Mouse (Mus musculus) telencephalon, adult 2 months (tissue): ENCODE measurements at regions not wholly inside any gene's neighbourhood (a gene's known extent, or its start where the extent isn't known, plus 50 kb on each side); places are given as distances from the start of the nearest gene placed in this dataset.

ENCODE experiments used
- DNase-seq: peaks from one replicate; pipeline ENCODE4 v3.0.0-alpha.2; 2011; ENCODE audit warnings: low read depth, low spot score

DNA sequence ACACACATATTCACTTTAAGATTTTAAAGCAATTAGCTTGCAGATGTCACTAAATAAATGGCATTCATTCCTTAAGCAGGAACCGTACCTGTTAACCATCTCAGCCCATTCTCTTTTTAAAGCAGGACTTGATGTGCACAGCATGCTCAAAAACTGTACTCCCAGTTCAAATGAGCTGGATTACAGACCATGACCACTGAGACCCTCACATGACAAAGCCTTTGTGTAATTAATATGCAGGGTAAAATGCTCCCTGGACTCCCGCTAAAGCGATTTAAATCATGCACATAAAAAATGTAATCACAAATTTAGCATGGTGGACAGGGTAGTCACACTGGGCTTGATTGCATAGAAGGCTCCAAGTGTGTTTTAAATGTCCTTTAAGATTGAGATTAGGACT, 547.2 kb downstream of the Nr4a2 start:
- no peak for DNase-seq

DNA sequence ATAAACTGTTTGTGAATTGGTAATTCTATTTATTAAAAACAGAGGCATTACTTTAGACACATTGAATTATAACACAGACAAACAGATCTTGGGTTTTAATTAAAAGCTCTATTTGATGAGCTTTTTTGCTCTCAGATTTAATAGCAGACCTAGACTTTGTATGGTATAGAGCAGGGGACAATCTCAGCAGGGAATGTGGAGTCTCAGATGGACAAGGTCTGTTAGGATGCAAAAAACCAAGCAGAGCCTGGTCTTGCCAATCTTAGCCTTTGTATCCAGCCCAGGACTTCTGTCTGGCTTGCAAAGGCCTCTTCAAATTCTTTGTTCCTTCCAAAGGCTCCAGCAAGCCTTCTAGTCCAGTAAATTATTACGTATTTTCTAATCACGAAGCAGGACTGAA, 551.0 kb downstream of the Nr4a2 start:
- no peak for DNase-seq

DNA sequence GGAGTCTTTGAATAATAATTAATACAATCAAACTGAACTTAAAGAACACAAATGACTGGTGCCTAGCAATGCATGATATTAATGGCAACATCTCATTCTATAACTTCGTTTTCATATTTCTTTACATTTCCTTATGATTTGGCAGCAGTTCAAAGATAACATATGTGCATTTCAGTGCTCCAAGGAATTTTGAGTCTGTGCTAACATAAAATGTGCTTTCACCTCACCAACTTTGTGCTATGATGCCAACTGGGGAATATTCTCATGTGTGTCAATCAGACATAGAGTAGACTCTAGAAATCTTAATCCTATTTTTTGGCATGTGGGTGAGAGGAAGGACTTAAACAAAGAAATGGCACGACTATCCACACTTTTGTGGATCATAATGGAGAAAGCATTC, 562.5 kb downstream of the Nr4a2 start:
- peak; percentile 24 for DNase-seq

DNA sequence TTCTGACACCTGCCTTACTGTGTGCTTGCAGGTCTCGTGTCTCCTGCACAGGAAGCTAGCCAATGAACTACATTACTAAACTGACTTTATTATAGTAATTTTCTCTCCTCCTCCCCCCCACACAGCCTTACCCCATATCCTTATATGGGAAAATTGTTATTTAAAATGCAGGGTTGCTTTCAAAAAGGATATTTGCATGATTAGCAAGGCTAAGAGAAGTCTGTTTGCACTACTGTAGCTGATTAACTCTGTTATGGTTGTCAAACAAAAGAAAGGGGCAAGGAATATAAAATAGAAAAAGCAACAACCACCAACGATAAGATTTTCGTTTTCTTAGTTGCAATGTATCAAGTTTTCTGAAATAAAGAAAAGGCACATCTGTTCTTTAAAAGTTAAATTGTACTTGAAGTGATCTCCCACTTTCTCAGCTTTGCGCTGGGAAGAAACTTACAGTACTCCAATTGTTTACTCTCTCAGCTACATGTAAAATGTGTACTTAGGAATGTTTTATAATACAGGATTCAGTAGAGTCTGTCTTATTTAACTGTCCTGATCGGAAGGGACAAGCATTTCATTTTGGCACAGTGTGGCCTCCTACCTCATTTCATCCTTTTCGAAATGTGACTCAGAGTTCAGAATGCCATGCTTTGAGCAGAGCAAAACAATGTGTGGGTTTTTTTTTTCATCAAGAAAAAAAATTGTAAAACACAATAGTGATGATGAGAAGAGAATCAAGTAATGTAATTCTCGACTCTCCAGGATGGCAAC, 571.4 kb downstream of the Nr4a2 start:
- DNase-seq = no peak

DNA sequence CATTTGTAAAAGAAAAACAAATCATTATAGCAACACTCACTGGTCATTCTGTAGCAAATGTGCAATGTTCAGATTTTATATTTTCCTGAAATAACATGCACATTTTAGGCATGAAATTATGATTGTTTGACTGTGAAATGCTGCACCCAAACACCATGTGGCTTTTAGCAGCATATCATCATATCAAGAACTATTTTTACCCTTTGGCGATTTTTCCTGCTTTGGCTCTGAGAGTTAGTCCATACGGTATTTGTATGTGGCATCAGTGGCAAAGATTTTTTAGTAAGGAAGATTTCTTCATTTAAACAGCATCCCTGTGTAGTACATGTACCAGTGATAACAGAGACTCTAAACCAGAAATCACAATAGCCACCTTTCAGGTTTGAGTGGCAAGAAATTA, 573.6 kb downstream of the Nr4a2 start:
- no peak for DNase-seq

DNA sequence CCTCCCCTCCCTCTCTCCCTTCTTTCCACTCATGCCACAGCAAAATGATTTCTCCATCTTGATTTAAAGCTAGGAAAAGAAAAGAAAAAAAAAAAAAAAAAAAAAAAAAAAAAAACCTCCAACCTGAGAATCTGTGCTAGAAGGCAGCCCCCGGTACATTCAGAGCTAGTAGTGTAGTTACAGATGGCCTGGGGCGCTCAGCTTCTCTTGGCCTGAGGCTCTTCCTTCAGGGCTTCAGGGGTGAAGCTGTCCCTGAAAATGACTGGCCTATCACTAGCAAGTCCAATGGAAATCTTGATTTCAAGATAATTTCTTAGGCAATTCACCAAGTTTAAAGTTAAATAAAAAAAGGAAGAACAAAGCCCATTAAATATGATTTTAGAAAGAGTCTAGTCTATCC, 583.1 kb downstream of the Nr4a2 start:
- no peak for DNase-seq

DNA sequence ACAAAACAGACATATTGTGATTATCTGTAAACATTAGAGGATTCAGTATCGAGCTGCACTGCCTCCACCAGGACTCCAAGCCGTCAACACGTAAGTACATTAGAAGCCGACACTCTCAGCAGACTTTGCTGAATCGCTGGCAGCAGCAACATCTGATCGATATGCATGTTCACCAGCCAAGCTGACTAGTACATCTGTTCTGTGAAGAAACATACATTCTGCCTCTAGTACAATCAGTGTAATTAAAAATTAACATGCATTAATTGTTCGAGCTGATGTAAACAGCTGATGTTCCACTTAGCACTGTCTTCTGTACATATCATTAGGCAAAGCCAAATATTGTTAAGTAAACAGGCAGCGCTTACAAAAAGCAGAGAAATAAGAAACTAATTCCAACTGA, 584.0 kb downstream of the Nr4a2 start:
- DNase-seq = no peak

DNA sequence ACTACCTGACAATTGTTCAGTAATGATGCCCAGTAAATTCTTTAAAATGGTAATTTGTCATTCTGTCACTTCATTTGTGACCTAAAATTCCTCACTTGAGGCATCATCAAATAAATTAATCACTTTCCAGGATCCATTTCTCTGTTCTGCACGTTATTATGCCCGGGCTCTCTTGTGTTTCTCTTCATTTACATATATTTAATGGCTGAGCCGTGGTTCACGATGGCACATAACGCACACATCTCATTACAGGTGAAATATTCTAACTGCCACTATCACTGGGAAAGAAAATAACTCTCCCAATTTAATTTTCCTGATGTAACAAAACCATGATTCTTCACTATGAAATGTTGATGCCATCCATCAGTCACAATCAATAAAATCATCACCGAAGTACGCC, 604.4 kb downstream of the Nr4a2 start:
- no peak for DNase-seq
